Mouse (Mus musculus) 3T3-L1 (cell line): ENCODE measurements around the gene Fmo4.
"Not testable (repeated sequence)": the region's sequence is repeated elsewhere in the genome, so short reads cannot be mapped to it uniquely, and the experiment has no call there.

Experiments used
- DNase-seq: peaks from one replicate; pipeline ENCODE4 v3.0.0-alpha.2; 2015; ENCODE audit warnings: low read depth, low spot score

Fmo4 gene

GRCm38 (mm10) chr1:162792306-162793044 lies 21.3 kb downstream of the Fmo4 start:
- DNase-seq, result peak; percentile 26

GRCm38 (mm10) chr1:162785222-162785621 lies 28.6 kb downstream of the Fmo4 start:
- DNase-seq, result no peak

GRCm38 (mm10) chr1:162783669-162784248 lies 30.0 kb downstream of the Fmo4 start:
- DNase-seq, result no peak

- not testable (repeated sequence) for DNase-seq
These were observed 32.7 kb downstream of the Fmo4 start for GRCm38 (mm10) chr1:162781035-162781434.

- no peak for DNase-seq
These were observed 35.7 kb downstream of the Fmo4 start for GRCm38 (mm10) chr1:162777943-162778538.

GRCm38 (mm10) chr1:162773661-162774060 lies 40.1 kb downstream of the Fmo4 start:
- peak; percentile 64 for DNase-seq

- DNase-seq, result no peak
These were observed 42.0 kb downstream of the Fmo4 start for GRCm38 (mm10) chr1:162771617-162772360.

- DNase-seq, result no peak
These were observed 61.8 kb downstream of the Fmo4 start for GRCm38 (mm10) chr1:162752009-162752408.

GRCm38 (mm10) chr1:162749607-162750006 lies 64.2 kb downstream of the Fmo4 start:
- DNase-seq, result no peak

GRCm38 (mm10) chr1:162748761-162749160 lies 65.0 kb downstream of the Fmo4 start:
- DNase-seq, result no peak
